Mouse (Mus musculus): ENCODE data around the gene Frs3.

GRCm38 (mm10) chr17:47671988-47672310, 16.9 kb upstream of the Frs3 start:
- TF ChIP-seq CTCF (IDR thresholded peaks at IDR 0.05) (no peak), POLR2A (IDR thresholded peaks at IDR 0.05; ENCODE audit: insufficient read depth, low read depth, low read length) (no peak)

Data from heart, adult 2 months (tissue).